In genomic region chr2:38941898-38942297, GRCm38 (mm10) we compare ENCODE assay signal across 23 mouse cellular contexts. TPM values are rescaled to one million over a fixed set of nuclear protein-coding genes. Genes with fewer than 3 reads are reported as not detected.
DNase-seq lines count a peak whose midpoint lies in the region; ATAC-seq and TF ChIP-seq lines count a peak whose summit lies in the region.
"Had no signal": no experiment of that assay in that cellular context is flagged by ENCODE, and none has a peak within 500 bp of the region (broad histone marks: within the 10 kb centered on the region; RNA-seq: fewer than 3 reads in every experiment).

No protein-coding gene starts in this region.

- in situ Hi-C loops in Patski (cut with MboI; ENCODE audit: low pct_unique_long_range_greater_than_20kb): no loop called here

- no peaks in the 10 kb centered on the region for H3K27me3 ChIP-seq in hindbrain, embryonic 14.5 days (ENCODE audit: control insufficient read depth, insufficient read depth, low read length)
- H3K27me3 ChIP-seq in hindbrain, embryonic 10.5 days (ENCODE audit: insufficient read depth, poor library complexity, severe bottlenecking): no peaks in the 10 kb centered on the region
- H3K27me3 ChIP-seq in E14TG2a.4 (ENCODE audit: insufficient read depth, low read length) (peaks cover 14% of the 10 kb centered on the region), Patski (no peaks in the 10 kb centered on the region)
- H3K27me3 ChIP-seq: embryonic facial prominence, embryonic 12.5 days; forebrain, embryonic 13.5 days; forebrain, embryonic 15.5 days had no signal

- no peaks in the 10 kb centered on the region for H3K36me3 ChIP-seq in hindbrain, embryonic 14.5 days (replicated peaks; ENCODE audit: control insufficient read depth, insufficient read depth)
- no peaks in the 10 kb centered on the region for H3K36me3 ChIP-seq in hindbrain, embryonic 10.5 days
- H3K36me3 ChIP-seq in E14TG2a.4 (ENCODE audit: insufficient read depth, low read length): no peaks in the 10 kb centered on the region
- H3K36me3 ChIP-seq: embryonic facial prominence, embryonic 10.5 days; embryonic facial prominence, embryonic 12.5 days; forebrain, embryonic 15.5 days; G1E had no signal

- H3K27ac ChIP-seq in hindbrain, embryonic 14.5 days: no peak overlapping the region
- H3K27ac ChIP-seq in hindbrain, embryonic 10.5 days: no peak overlapping the region
- H3K27ac ChIP-seq: embryonic facial prominence, embryonic 10.5 days; embryonic facial prominence, embryonic 12.5 days; forebrain, embryonic 13.5 days; forebrain, embryonic 15.5 days had no signal

- POLR2A ChIA-PET in Patski (lab: Charles Lee): no interaction called here

- H3K4me3 ChIP-seq in hindbrain, embryonic 14.5 days (replicated peaks; ENCODE audit: low read length): no peak overlapping the region
- H3K4me3 ChIP-seq in hindbrain, embryonic 10.5 days: no peak overlapping the region
- H3K4me3 ChIP-seq in E14TG2a.4 (replicated peaks; ENCODE audit: low read length): peak overlapping the region; percentile 46; the same call in 1 of the 2 replicates
- H3K4me3 ChIP-seq: embryonic facial prominence, embryonic 10.5 days; embryonic facial prominence, embryonic 12.5 days; forebrain, embryonic 13.5 days; forebrain, embryonic 15.5 days had no signal

- no peak overlapping the region for H3K9ac ChIP-seq in hindbrain, embryonic 14.5 days
- H3K9ac ChIP-seq: embryonic facial prominence, embryonic 12.5 days; forebrain, embryonic 13.5 days; forebrain, embryonic 15.5 days; forebrain, postnatal 0 days had no signal

- DNase-seq in hindbrain, embryonic 14.5 days (ENCODE audit: low spot score): peak; percentile 10
- no peak for DNase-seq in hindbrain, embryonic 10.5 days (ENCODE audit: low spot score)
- peak; percentile 22 for DNase-seq in testis, postnatal 10 days (ENCODE audit: low spot score)
- no peak for DNase-seq in testis, postnatal 14 days (ENCODE audit: low spot score)
- no peak for DNase-seq in Patski (ENCODE audit: low read depth, low spot score)
- DNase-seq in urinary bladder, postnatal 14 days (ENCODE audit: low spot score): no peak
- no peak for DNase-seq in cerebellum, postnatal 25 days
- DNase-seq: adrenal gland, adult 2 months; adrenal gland, postnatal 10 days; adrenal gland, postnatal 25 days; cerebellum, adult 11 months; cerebellum, adult 18-20 months; cerebellum, adult 8-10 months; cerebellum, adult 9-11 months; cerebellum, postnatal 14 days; forebrain, postnatal 0 days had no signal

- TF ChIP-seq CTCF in E14TG2a.4 (conservative IDR thresholded peaks at IDR 0.05; ENCODE audit: low read length): no peak
- TF ChIP-seq CTCF in Patski (IDR thresholded peaks at IDR 0.05): no peak

- CTCF ChIA-PET in Patski (lab: Charles Lee): interaction anchor here (1.1 kb wide), 1 partner anchor 56 kb away, joined by 6 read pairs; no protein-coding TSS in a partner anchor

- H3K9me3 ChIP-seq in hindbrain, embryonic 14.5 days (ENCODE audit: control insufficient read depth, low read length): no peaks in the 10 kb centered on the region
- H3K9me3 ChIP-seq in hindbrain, embryonic 10.5 days: no peaks in the 10 kb centered on the region
- H3K9me3 ChIP-seq in E14TG2a.4 (ENCODE audit: low read length): no peaks in the 10 kb centered on the region
- H3K9me3 ChIP-seq: embryonic facial prominence, embryonic 10.5 days; embryonic facial prominence, embryonic 12.5 days; forebrain, embryonic 13.5 days; forebrain, embryonic 15.5 days; G1E had no signal

- 86% methylated on average over 2 of the region's 2 CpGs for WGBS in hindbrain, embryonic 14.5 days
- 83% methylated on average over 2 of the region's 2 CpGs for WGBS in hindbrain, embryonic 10.5 days

- no peaks in the 10 kb centered on the region for H3K4me1 ChIP-seq in hindbrain, embryonic 14.5 days (replicated peaks; ENCODE audit: control insufficient read depth, insufficient read depth, low read length)
- 0 out of 2 replicates have a peak, but pooled peaks cover 3% of the 10 kb centered on the region for H3K4me1 ChIP-seq in hindbrain, embryonic 10.5 days (replicated peaks)
- peaks cover 22% of the 10 kb centered on the region for H3K4me1 ChIP-seq in E14TG2a.4 (replicated peaks; ENCODE audit: low read depth, low read length)
- H3K4me1 ChIP-seq: embryonic facial prominence, embryonic 10.5 days; embryonic facial prominence, embryonic 12.5 days; forebrain, embryonic 13.5 days; forebrain, embryonic 15.5 days had no signal

- H3K4me2 ChIP-seq in hindbrain, embryonic 14.5 days (replicated peaks): no peak overlapping the region
- H3K4me2 ChIP-seq: embryonic facial prominence, embryonic 12.5 days; forebrain, embryonic 13.5 days; forebrain, embryonic 15.5 days had no signal

- ATAC-seq in hindbrain, embryonic 14.5 days (ENCODE audit: low FRiP score): no peak
- ATAC-seq in Patski: peak; percentile 27
- ATAC-seq: forebrain, embryonic 13.5 days; forebrain, embryonic 15.5 days; forebrain, postnatal 0 days had no signal

RNA-seq across cellular contexts. Expression of gene Olfml2a, which starts 10.1 kb away (rescaled TPM):
- 4.6 and 5.6 TPM in 2 replicates for polyA plus RNA-seq in hindbrain, embryonic 14.5 days (2014; fragmentation: Nextera tagmentation; extraction: Ambion mirVana)
- polyA plus RNA-seq in hindbrain, embryonic 10.5 days (2016; fragmentation: Nextera tagmentation; extraction: Ambion mirVana): 1.7 and 2.1 TPM in 2 replicates
- polyA plus RNA-seq in Patski (2021): 0.01 TPM
- polyA plus RNA-seq: C2C12, G1E had no signal

RNA-seq across cellular contexts. Expression of gene Nr6a1, which starts 14.4 kb away (rescaled TPM):
- 3.8 and 4.0 TPM in 2 replicates for polyA plus RNA-seq in hindbrain, embryonic 14.5 days (2014; fragmentation: Nextera tagmentation; extraction: Ambion mirVana)
- polyA plus RNA-seq in hindbrain, embryonic 10.5 days (2016; fragmentation: Nextera tagmentation; extraction: Ambion mirVana): 5.1 and 12.6 TPM in 2 replicates
- 4.9 TPM for polyA plus RNA-seq in Patski (2021)

RNA-seq across cellular contexts. Expression of gene Wdr38, which starts 55.4 kb away (rescaled TPM):
- 1.1 and 1.2 TPM in 2 replicates for polyA plus RNA-seq in hindbrain, embryonic 14.5 days (2014; fragmentation: Nextera tagmentation; extraction: Ambion mirVana)
- 1.4 and 1.8 TPM in 2 replicates for polyA plus RNA-seq in hindbrain, embryonic 10.5 days (2016; fragmentation: Nextera tagmentation; extraction: Ambion mirVana)
- 0.40 TPM for polyA plus RNA-seq in Patski (2021)

Comparison
In these comparisons a context has a peak if more than half of its experiments do, and no peak if none do; other contexts are left out.
1. DNase-seq: peak in hindbrain, embryonic 14.5 days (single experiment) and testis, postnatal 10 days (single experiment); none in hindbrain, embryonic 10.5 days (single experiment), testis, postnatal 14 days (single experiment), Patski (single experiment), urinary bladder, postnatal 14 days (single experiment) and cerebellum, postnatal 25 days (0 of 2).